Mouse (Mus musculus): Measurements from ENCODE around the gene Kcnt2. TPM values are rescaled to one million over a fixed set of nuclear protein-coding genes. Genes with fewer than 3 reads are reported as not detected.

The Kcnt2 gene
- polyA plus RNA-seq (2012; rRNA removed) = 0.05 and 0.07 TPM in 2 replicates

DNA sequence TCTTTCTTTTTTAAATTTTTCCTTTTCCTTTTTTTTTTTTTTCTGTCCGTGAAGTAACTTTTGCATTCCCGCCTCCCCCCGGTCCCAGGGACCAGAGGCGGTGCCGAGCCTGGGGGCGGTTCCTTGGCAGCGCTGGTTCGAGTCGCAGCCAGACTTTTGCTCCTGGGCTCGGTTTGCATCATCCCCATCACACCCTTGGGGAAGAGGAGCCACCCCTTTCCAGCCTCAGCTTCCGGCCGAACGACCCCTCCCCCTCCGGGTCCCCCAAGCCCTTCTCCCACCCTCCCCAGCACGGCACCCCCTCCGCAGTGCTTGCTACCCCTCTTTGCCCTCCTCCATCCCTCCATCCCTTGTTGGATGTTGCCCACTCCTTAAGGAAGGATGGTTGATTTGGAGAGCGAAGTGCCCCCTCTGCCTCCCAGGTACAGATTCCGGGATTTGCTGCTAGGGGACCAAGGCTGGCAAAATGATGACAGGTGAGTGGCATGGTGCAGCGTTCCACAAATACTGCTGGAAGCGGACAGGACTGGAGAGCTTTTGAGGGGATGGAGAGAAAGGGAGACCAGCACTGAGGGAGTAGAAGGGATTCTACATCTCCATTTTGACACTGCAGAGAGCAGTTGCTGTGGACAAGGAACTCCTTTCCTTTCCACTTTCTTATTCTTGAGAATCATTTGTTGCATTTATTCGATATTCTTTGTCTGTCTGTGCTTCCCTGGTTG is at the start of gene Kcnt2:
Gene Kcnt2, plus strand, starts transcription at position 283 of the 722 bp plus-strand sequence.

Other genes starting within 250 kb of the Kcnt2 start
- gene Cfh, start 62.4 kb upstream of the Kcnt2 start, polyA plus RNA-seq (2012; rRNA removed) = 5.8 and 6.1 TPM in 2 replicates

Measured in liver, embryonic 14 days (tissue).